Mouse (Mus musculus): Measurements from ENCODE around the gene Pex11g.

- no peak for TF ChIP-seq GATA1 (IDR thresholded peaks at IDR 0.05; ENCODE audit: low read length)
- TF ChIP-seq TAL1 (IDR thresholded peaks at IDR 0.05; ENCODE audit: low read length), result no peak
These were observed 32.3 kb upstream of the Pex11g start for GRCm38 (mm10) chr8:3499751-3500150.
